Mouse (Mus musculus) spleen, adult 2 months (tissue): ENCODE results near the gene Wdr78. TPM values are rescaled to one million over a fixed set of nuclear protein-coding genes. Genes with fewer than 3 reads are reported as not detected.

Experiments used
- DNase-seq, 2 experiments: peaks; one replicate each; pipeline versions ENCODE4 v3.0.0 to v3.0.0-alpha.2; 2012 to 2021; ENCODE audit warnings: low spot score in 2 of 2, low read depth in 1 of 2
- H3K27ac ChIP-seq: fragments of 200-500 bp; 2 replicates; pipeline ENCODE4 v1.5.1; 2012; ENCODE audit warnings: low read length, inconsistent platforms; ENCODE audit not compliant: insufficient read depth
- H3K27me3 ChIP-seq: fragments of 200-500 bp; 2 replicates; pipeline ENCODE4 v1.6.1; 2012; ENCODE audit warnings: mild to moderate bottlenecking, moderate library complexity, low read length, inconsistent platforms; ENCODE audit not compliant: control insufficient read depth, insufficient read depth
- H3K36me3 ChIP-seq: fragments of 200-500 bp; 2 replicates; pipeline ENCODE4 v1.6.1; 2012; ENCODE audit warnings: mild to moderate bottlenecking, low read length, inconsistent platforms; ENCODE audit not compliant: control insufficient read depth, insufficient read depth
- H3K4me1 ChIP-seq: fragments of 200-500 bp; 2 replicates; pipeline ENCODE4 v1.6.1; 2011; ENCODE audit warnings: inconsistent platforms; ENCODE audit not compliant: control insufficient read depth, insufficient read depth, insufficient read length
- H3K4me3 ChIP-seq: fragments of 200-500 bp; 2 replicates; pipeline ENCODE4 v1.5.1; 2011; ENCODE audit warnings: mild to moderate bottlenecking, inconsistent platforms; ENCODE audit not compliant: insufficient read depth, insufficient read length; ENCODE audit errors: extremely low read depth
- CTCF ChIP-seq: fragments of 200-500 bp; IDR thresholded peaks from 2 replicates; pipeline ENCODE4 v1.5.1; 2011; ENCODE audit warnings: mild to moderate bottlenecking, inconsistent platforms; ENCODE audit not compliant: insufficient read depth, insufficient read length, insufficient replicate concordance; ENCODE audit errors: extremely low read depth
- POLR2A ChIP-seq: fragments of 200-500 bp; IDR thresholded peaks from 2 replicates; pipeline ENCODE4 v1.6.1; 2011; ENCODE audit warnings: low read depth, low read length, inconsistent platforms
- WGBS: fragments of 180-500 bp; shearing (Covaris S2); methylation state at CpG from one replicate; pipeline ENCODE4 v1.1.7; 2018; 5-methylcytosine and 5-hydroxymethylcytosine counted together
- polyA plus RNA-seq: library from polyadenylated mRNA; depleted of rRNA; stranded (reverse); fragments of >200 nt; gene quantifications from 2 replicates; pipeline ENCODE4 v1.2.3, GENCODE M21; 2012; rRNA removed

Wdr78 gene
- polyA plus RNA-seq, 1 experiment = 0.57 TPM

- Histone ChIP-seq H3K27ac (no peak overlapping the region), H3K27me3 (no peaks in the 10 kb centered on the region), H3K4me3 (no peak overlapping the region), H3K36me3 (no peaks in the 10 kb centered on the region), H3K4me1 (no peaks in the 10 kb centered on the region)
- DNase-seq = no peak
- WGBS = 84% methylated on average over 4 of the region's 4 CpGs
- no peak for TF ChIP-seq POLR2A
- no peak for TF ChIP-seq CTCF
Measured at GRCm38 (mm10) chr4:102990016-102990415, 124.3 kb downstream of the Wdr78 start.

- H3K27me3 ChIP-seq = no peaks in the 10 kb centered on the region
- no peaks in the 10 kb centered on the region for H3K4me1 ChIP-seq
- no peak for TF ChIP-seq POLR2A
- TF ChIP-seq CTCF = no peak
- no peak overlapping the region for H3K27ac ChIP-seq
- H3K4me3 ChIP-seq = no peak overlapping the region
- no peak for DNase-seq
- H3K36me3 ChIP-seq = no peaks in the 10 kb centered on the region
- WGBS = 67% methylated on average over 5 of the region's 5 CpGs
Measured at GRCm38 (mm10) chr4:102989391-102989790, 125.0 kb downstream of the Wdr78 start.

- Histone ChIP-seq H3K27ac (no peak overlapping the region), H3K36me3 (no peaks in the 10 kb centered on the region), H3K4me1 (no peaks in the 10 kb centered on the region), H3K27me3 (no peaks in the 10 kb centered on the region), H3K4me3 (no peak overlapping the region)
- 89% methylated on average over 6 of the region's 6 CpGs for WGBS
- DNase-seq = no peak
- TF ChIP-seq POLR2A (no peak), CTCF (no peak)
Measured at GRCm38 (mm10) chr4:102988526-102988925, 125.8 kb downstream of the Wdr78 start.

Other genes with a start within 250 kb of the Wdr78 start
- gene Tctex1d1, start 135.9 kb downstream of the Wdr78 start, polyA plus RNA-seq = not detected in 2 replicates
- not detected in 2 replicates for gene Insl5, start 87.7 kb downstream of the Wdr78 start, polyA plus RNA-seq
- 8.6 and 9.7 TPM in 2 replicates for gene Mier1, start 165 bp downstream of the Wdr78 start, polyA plus RNA-seq
- gene Slc35d1, start 100.6 kb upstream of the Wdr78 start, polyA plus RNA-seq = 1.4 and 1.7 TPM in 2 replicates
- not detected in 2 replicates for gene 4921539E11Rik, start 176.3 kb upstream of the Wdr78 start, polyA plus RNA-seq
- 3.8 and 6.4 TPM in 2 replicates for gene Oma1, start 199.3 kb upstream of the Wdr78 start, polyA plus RNA-seq